Mouse (Mus musculus): ENCODE data around the gene Zfp747.
A peak's percentile ranks its signal among the peaks of the same experiment; 100 is the strongest.
"Not testable (repeated sequence)": the region's sequence is repeated elsewhere in the genome, so short reads cannot be mapped to it uniquely, and the experiment has no call there.

The Zfp747 gene

DNA sequence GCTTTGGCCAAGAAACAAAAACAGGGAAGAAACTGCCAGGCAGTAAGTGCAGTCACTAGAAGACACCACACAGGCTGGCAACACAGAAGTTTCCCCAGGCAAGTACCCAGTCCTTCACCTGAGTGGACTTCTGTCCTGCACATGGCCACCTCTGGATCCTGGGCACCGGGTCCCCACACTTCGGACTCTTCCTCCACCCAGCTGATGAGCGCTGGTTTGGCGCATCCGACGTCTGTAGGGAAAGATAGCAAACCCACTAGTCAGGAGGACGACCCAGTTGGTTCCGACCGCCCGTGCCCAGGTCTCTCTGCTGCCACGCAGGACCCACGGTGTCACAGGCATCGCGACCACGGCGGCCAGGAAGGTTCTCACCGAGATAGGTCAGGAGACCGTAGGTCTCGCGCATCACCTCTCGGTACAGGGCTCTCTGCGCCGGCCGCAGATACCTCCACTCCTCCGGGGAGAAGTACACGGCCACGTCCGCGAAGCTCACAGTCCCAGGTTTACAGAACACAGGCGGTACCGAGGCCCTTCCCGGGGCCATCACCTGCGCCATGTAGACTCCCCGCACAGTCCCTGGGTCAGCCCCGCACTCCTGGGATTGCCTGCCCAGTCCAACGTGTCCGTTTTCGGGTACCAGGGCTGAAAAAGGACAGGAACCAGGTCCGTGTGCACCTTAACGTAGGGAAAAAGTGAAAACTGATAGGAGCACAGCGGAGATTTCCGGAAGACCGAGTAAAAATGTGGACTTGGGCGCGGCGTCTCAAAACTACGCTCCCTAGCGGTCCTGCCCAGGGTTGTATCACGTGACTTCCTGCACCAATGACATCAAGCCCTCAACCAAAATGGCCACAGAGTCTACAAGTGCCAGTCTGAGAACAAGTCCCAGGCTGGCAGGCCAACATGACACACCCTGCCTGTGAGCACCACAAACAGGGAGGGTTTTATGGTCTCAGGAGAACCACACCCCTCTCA lies at the start of gene Zfp747:
Gene Zfp747, minus strand, starts transcription at position 780 of the 975 bp plus-strand sequence.
- peak; percentile 94 to 99 for DNase-seq

DNA sequence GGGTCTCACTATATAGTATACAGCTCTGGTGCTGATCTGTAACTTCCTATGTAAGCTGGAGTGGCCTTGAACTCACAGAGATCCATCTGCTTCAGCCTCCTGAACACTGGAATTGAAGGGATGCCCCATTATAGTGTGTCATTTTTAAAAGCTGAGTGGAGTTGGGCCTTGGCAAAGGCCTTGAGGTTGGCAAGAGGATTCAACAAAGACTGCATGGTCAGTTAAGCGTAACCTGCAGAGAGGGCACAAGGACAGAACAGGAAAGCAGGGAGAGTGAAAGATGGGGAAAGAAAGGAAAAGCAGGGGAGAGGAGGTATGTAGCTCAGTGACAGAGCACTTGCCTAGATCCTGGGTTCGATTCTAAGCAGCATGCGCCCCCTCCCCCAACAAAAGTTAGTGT lies 49.4 kb upstream of the Zfp747 start:
- DNase-seq = no peak

- DNase-seq = peak; percentile 46 to 56
These were observed 46.4 kb upstream of the Zfp747 start for GRCm38 (mm10) chr7:127422247-127422646.

GRCm38 (mm10) chr7:127421388-127422191 lies 45.7 kb upstream of the Zfp747 start, which contains the start of gene Zfp688:
Gene Zfp688, minus strand, starts transcription at chr7:127422068.
- peak; percentile 89 to 92 for DNase-seq

DNA sequence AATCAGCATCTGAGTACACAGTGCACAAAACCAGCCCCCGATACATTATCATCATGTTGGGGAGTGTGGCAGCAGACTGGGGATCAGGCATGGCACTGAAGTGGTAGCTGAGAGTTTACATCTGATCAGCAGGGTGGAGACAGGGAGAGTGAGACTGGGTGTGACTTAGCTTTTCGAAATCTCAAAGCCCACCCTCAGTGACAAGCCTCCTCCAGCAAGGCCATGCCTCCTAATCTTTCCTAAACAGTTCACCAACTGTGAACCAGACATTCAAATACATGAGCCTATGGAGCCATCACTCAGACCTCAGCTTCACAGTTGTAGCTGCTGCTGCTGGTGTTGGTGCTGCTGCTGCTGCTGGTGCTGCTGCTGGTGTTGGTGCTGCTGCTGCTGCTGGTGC lies 35.6 kb upstream of the Zfp747 start:
- no peak for DNase-seq

DNA sequence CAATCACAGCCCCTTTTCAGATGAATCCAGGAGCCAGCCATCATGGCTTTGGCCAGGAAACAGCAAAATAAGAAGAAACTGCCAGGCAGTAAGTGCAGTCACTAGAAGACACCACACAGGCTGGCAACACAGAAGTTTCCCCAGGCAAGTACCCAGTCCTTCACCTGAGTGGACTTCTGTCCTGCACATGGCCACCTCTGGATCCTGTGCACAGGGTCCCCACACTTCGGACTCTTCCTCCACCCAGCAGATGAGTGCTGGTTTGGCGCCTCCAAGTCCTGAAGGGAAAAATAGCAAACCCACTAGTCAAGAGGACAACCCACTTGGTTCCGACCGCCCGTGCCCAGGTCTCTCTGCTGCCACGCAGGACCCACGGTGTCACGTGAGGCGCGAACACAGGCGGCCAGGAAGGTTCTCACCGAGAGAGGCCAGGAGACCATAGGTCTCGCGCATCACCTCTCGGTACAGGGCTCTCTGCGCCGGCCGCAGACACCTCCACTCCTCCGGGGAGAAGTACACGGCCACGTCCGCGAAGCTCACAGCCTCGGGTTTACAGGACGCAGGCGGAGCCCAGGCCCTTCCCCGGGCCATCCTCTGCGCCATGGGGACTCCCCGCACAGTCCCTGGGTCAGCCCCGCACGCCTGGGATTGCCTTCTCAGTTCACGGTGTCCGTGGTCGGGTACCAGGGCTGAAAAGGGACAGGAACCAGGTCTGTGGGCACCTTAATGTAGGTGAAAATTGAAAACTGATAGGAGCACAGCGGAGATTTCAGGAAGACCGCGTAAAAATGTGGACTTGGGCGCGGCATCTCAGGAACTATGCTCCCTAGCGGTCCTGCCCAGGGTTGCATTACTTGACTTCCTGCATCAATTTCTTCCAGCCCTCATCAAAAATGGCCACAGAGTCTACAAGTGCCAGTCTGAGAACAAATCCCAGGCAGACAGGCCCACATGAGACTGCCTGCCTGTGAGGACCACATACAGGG lies 30.4 kb upstream of the Zfp747 start, which contains the start of gene Zfp764:
Gene Zfp764, minus strand, starts transcription at position 821 of the 986 bp plus-strand sequence.
- DNase-seq = peak; percentile 89 to 97

DNA sequence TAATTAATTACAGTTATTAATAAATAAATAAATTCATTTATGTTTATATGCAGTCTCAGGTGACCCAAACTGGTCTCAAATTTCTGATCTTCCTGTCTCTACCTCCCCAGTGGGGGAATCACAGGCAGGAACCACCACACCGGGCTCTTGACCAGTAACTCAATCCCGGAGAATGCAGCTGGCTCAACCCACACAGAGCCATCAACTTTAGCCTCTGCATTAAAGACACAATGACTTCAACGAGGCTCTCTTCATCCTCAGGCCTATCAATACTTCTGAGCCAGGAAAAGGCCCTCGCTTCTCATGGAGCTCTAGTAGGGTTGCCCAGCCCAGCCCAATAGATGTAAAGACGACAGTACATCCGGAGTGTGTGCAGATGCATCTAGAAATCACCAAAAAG lies 28.3 kb upstream of the Zfp747 start:
- DNase-seq = not testable (repeated sequence)

- DNase-seq = no peak
These were observed 27.1 kb upstream of the Zfp747 start for GRCm38 (mm10) chr7:127402980-127403379.

DNA sequence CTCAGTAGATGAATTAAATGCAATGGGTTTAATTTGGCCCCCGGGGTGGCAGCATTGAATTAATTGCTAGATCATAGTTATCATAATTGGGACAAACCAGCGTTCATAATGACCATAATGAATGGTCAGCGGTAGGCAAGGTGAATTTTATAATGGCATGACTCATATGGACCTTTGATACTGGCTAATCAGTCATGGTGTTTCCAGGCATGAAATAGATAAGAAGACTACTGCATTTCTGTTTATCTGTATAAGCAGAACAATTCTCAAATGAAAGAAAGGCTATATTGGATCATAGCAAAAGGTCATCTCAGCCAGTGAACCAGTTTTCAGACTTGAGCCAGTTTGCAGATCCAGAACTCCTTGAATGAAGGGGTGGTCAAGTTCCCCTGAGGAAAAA lies 24.5 kb upstream of the Zfp747 start:
- DNase-seq = no peak

- DNase-seq = no peak
These were observed 18.1 kb upstream of the Zfp747 start for GRCm38 (mm10) chr7:127393944-127394333.

- DNase-seq = peak; percentile 98 to 100
These were observed 17.5 kb upstream of the Zfp747 start, which contains the start of gene E430018J23Rik for GRCm38 (mm10) chr7:127393157-127393943. Gene E430018J23Rik, minus strand, starts transcription at chr7:127393629.

GRCm38 (mm10) chr7:127392251-127392824 lies 16.5 kb upstream of the Zfp747 start:
- DNase-seq = no peak

DNA sequence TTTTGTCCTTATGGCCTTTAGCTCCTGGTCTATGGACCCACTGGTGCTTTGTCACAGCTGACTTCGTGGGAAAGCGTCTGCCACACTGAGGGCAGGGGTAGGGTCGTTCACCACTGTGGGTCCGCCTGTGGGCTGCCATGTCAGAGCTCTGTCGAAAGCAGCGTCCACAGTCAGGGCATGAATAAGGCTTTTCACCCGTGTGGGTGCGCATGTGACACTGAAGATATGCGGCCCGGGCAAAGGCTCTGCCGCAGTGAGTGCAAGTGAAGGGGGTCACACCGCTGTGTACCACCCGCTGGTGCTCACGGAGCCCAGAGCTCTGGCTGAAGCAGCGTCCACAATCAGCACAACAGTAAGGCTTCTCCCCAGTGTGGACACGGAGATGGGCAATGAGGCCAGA lies 15.7 kb upstream of the Zfp747 start:
- no peak for DNase-seq

GRCm38 (mm10) chr7:127390306-127390705 lies 14.5 kb upstream of the Zfp747 start:
- DNase-seq = no peak

DNA sequence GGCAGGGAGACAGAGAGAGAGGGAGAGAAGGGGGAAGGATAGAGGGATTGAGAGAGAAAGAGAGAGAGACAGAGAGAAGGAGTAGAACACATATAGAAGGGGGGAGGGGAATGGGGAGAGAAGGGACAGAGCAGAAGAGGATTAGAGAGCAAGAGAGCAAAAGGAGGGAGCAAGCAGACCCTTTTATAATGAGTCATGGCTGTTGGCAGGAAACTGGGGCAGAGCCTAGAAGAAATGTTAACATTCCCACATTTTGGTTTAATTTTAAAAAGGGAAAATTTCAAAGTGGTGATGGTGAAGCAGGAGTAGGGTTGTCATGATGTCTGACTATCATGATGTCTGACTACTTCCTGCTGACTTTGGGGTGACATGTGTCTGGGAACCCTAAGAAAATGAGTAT lies 12.4 kb upstream of the Zfp747 start:
- DNase-seq = not testable (repeated sequence)

GRCm38 (mm10) chr7:127386641-127387392 lies 11.0 kb upstream of the Zfp747 start, which contains the start of gene 9130019O22Rik:
Gene 9130019O22Rik, minus strand, starts transcription at chr7:127387166.
- DNase-seq = peak; percentile 90 to 97

- DNase-seq = not testable (repeated sequence)
These were observed 9.7 kb upstream of the Zfp747 start for GRCm38 (mm10) chr7:127385560-127385959.

DNA sequence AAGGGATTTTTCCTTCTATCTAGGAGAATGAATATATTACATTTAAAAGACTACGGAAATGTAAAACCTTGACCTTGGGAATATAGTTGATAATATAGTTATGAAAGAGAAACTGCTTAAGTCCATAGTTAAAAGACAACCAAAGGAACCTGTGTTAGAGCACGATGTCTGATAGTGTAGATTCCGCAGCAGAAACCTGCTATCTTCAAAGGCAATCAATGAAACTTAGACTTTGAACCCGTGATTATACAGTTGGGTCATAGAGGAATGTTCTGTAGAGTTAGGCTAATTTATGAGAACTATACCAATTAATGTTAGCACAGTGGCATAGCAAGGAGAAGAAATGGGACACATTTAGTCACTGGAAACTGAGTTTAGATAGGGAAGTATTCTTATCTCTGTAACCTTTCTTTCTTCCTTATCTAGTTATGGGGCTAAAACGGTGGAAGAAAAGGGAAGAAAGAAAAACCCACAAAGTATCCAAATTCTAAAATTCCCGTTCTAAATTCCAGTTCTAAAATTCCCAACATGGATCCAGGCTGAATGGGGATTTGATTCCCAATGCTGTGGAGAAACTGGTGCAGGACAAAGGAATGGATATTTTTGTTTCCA lies 2.6 kb upstream of the Zfp747 start:
- no peak for DNase-seq

DNA sequence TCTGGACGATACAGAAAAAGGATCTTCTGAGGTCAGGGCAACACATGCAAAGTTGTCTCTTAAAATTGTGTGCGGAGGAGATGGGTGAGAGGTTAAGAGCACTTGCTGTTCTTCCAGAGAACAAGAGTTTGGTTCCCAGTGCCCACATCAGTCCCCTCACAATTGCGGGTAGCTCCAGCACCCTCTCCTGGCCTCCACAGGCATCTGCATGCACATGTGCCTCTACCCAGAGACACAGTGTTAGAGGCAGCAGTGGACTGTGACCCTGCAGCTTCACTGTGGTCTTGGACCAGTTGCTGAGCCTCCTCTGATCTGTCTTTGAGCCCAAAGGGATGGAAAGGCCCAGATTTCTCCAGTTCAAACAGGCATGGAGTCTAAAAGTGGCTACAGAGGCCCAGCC lies 4.0 kb downstream of the Zfp747 start:
- DNase-seq = not testable (repeated sequence)

All from cerebellum, postnatal 36 days (tissue).